Mouse (Mus musculus): ENCODE measurements around the gene Pnck. TPM values are rescaled to one million over a fixed set of nuclear protein-coding genes. Genes with fewer than 3 reads are reported as not detected.

Gene Pnck
- polyA plus RNA-seq, 1 experiment from 2014 or later: 15.7 TPM

- TF ChIP-seq CTCF (IDR thresholded peaks at IDR 0.05; ENCODE audit: low read depth): no peak
- no peaks in the 10 kb centered on the region for H3K9me3 ChIP-seq (replicated peaks; ENCODE audit: low read length)
- H3K27me3 ChIP-seq (ENCODE audit: insufficient read depth, low read length): no peaks in the 10 kb centered on the region
- no peak for ATAC-seq (replicated peaks; ENCODE audit: low FRiP score, low read depth)
- no peak overlapping the region for H3K9ac ChIP-seq (ENCODE audit: low read depth, low read length)
- H3K4me2 ChIP-seq (ENCODE audit: low read length): no peak overlapping the region
- 95% methylated on average over 2 of the region's 2 CpGs for WGBS
- H3K4me1 ChIP-seq (replicated peaks; ENCODE audit: insufficient read depth, low read length): no peaks in the 10 kb centered on the region
- H3K27ac ChIP-seq: no peak overlapping the region
- DNase-seq (ENCODE audit: low spot score): no peak
- no peak overlapping the region for H3K4me3 ChIP-seq (replicated peaks; ENCODE audit: low read depth, low read length)
- H3K36me3 ChIP-seq (ENCODE audit: insufficient read depth, low read length): no peaks in the 10 kb centered on the region
Observed at GRCm38 (mm10) chrX:73619890-73620289, 40.0 kb downstream of the Pnck start.

GRCm38 (mm10) chrX:73619401-73619800 lies 40.5 kb downstream of the Pnck start:
- TF ChIP-seq CTCF (IDR thresholded peaks at IDR 0.05; ENCODE audit: low read depth): no peak
- no peaks in the 10 kb centered on the region for H3K36me3 ChIP-seq (ENCODE audit: insufficient read depth, low read length)
- no peak overlapping the region for H3K27ac ChIP-seq
- no peak for ATAC-seq (replicated peaks; ENCODE audit: low FRiP score, low read depth)
- H3K4me3 ChIP-seq (replicated peaks; ENCODE audit: low read depth, low read length): no peak overlapping the region
- no peak overlapping the region for H3K9ac ChIP-seq (ENCODE audit: low read depth, low read length)
- H3K27me3 ChIP-seq (ENCODE audit: insufficient read depth, low read length): no peaks in the 10 kb centered on the region
- no peak for DNase-seq (ENCODE audit: low spot score)
- H3K4me2 ChIP-seq (ENCODE audit: low read length): no peak overlapping the region
- H3K9me3 ChIP-seq (replicated peaks; ENCODE audit: low read length): no peaks in the 10 kb centered on the region
- H3K4me1 ChIP-seq (replicated peaks; ENCODE audit: insufficient read depth, low read length): no peaks in the 10 kb centered on the region

- H3K4me1 ChIP-seq (replicated peaks; ENCODE audit: insufficient read depth, low read length): no peaks in the 10 kb centered on the region
- ATAC-seq (replicated peaks; ENCODE audit: low FRiP score, low read depth): no peak
- 91% methylated on average over 1 of the region's 1 CpGs for WGBS
Observed at GRCm38 (mm10) chrX:73615876-73616275, 44.0 kb downstream of the Pnck start.

GRCm38 (mm10) chrX:73613665-73614064 lies 46.3 kb downstream of the Pnck start:
- Histone ChIP-seq H3K27me3 (ENCODE audit: insufficient read depth, low read length) (no peaks in the 10 kb centered on the region), H3K9me3 (replicated peaks; ENCODE audit: low read length) (no peaks in the 10 kb centered on the region), H3K36me3 (ENCODE audit: insufficient read depth, low read length) (no peaks in the 10 kb centered on the region), H3K9ac (ENCODE audit: low read depth, low read length) (no peak overlapping the region), H3K4me3 (replicated peaks; ENCODE audit: low read depth, low read length) (no peak overlapping the region), H3K4me1 (replicated peaks; ENCODE audit: insufficient read depth, low read length) (no peaks in the 10 kb centered on the region), H3K4me2 (ENCODE audit: low read length) (no peak overlapping the region), H3K27ac (no peak overlapping the region)
- 38% methylated on average over 4 of the region's 4 CpGs for WGBS
- DNase-seq (ENCODE audit: low spot score): no peak
- ATAC-seq (replicated peaks; ENCODE audit: low FRiP score, low read depth): no peak
- TF ChIP-seq CTCF (IDR thresholded peaks at IDR 0.05; ENCODE audit: low read depth): no peak

More at GRCm38 (mm10) chrX:73615876-73616275, 44.0 kb downstream of the Pnck start:
- no peak overlapping the region for H3K4me2 ChIP-seq (ENCODE audit: low read length)
- no peaks in the 10 kb centered on the region for H3K27me3 ChIP-seq (ENCODE audit: insufficient read depth, low read length)
- no peaks in the 10 kb centered on the region for H3K36me3 ChIP-seq (ENCODE audit: insufficient read depth, low read length)
- H3K9me3 ChIP-seq (replicated peaks; ENCODE audit: low read length): no peaks in the 10 kb centered on the region
- no peak overlapping the region for H3K4me3 ChIP-seq (replicated peaks; ENCODE audit: low read depth, low read length)
- DNase-seq (ENCODE audit: low spot score): no peak
- no peak overlapping the region for H3K27ac ChIP-seq
- TF ChIP-seq CTCF (IDR thresholded peaks at IDR 0.05; ENCODE audit: low read depth): peak; percentile 31; the same call in 1 of the 2 replicates
- H3K9ac ChIP-seq (ENCODE audit: low read depth, low read length): no peak overlapping the region

Other genes with a start within 250 kb of the Pnck start
- 0.04 and 0.05 TPM in 2 replicates for gene Zfp92, start 249.0 kb downstream of the Pnck start, polyA plus RNA-seq (2015; fragmentation: Nextera tagmentation; extraction: Ambion mirVana)
- 0.12 and 0.18 TPM in 2 replicates for gene Trex2, start 224.8 kb downstream of the Pnck start, polyA plus RNA-seq (2015; fragmentation: Nextera tagmentation; extraction: Ambion mirVana)
- gene Haus7, start 201.1 kb downstream of the Pnck start, polyA plus RNA-seq (2015; fragmentation: Nextera tagmentation; extraction: Ambion mirVana): 40.3 and 49.3 TPM in 2 replicates
- 90.4 and 93.4 TPM in 2 replicates for gene Bgn, start 176.5 kb downstream of the Pnck start, polyA plus RNA-seq (2015; fragmentation: Nextera tagmentation; extraction: Ambion mirVana)
- gene Atp2b3, start 157.0 kb downstream of the Pnck start, polyA plus RNA-seq (2015; fragmentation: Nextera tagmentation; extraction: Ambion mirVana): 0.11 and 0.22 TPM in 2 replicates
- gene Dusp9, start 20.7 kb downstream of the Pnck start, polyA plus RNA-seq (2015; fragmentation: Nextera tagmentation; extraction: Ambion mirVana): 23.5 and 25.0 TPM in 2 replicates
- 12.0 and 12.2 TPM in 2 replicates for gene Slc6a8, start 13.0 kb upstream of the Pnck start, polyA plus RNA-seq (2015; fragmentation: Nextera tagmentation; extraction: Ambion mirVana)
- gene Bcap31, start 56.1 kb upstream of the Pnck start, polyA plus RNA-seq (2015; fragmentation: Nextera tagmentation; extraction: Ambion mirVana): 285 and 288 TPM in 2 replicates
- gene Abcd1, start 56.5 kb upstream of the Pnck start, polyA plus RNA-seq (2015; fragmentation: Nextera tagmentation; extraction: Ambion mirVana): 12.3 and 14.1 TPM in 2 replicates
- 0.14 and 0.15 TPM in 2 replicates for gene Plxnb3, start 97.0 kb upstream of the Pnck start, polyA plus RNA-seq (2015; fragmentation: Nextera tagmentation; extraction: Ambion mirVana)
- gene Srpk3, start 114.3 kb upstream of the Pnck start, polyA plus RNA-seq (2015; fragmentation: Nextera tagmentation; extraction: Ambion mirVana): 2.4 TPM in 2 replicates
- 256 and 265 TPM in 2 replicates for gene Idh3g, start 126.8 kb upstream of the Pnck start, polyA plus RNA-seq (2015; fragmentation: Nextera tagmentation; extraction: Ambion mirVana)
- gene Ssr4, start 126.9 kb upstream of the Pnck start, polyA plus RNA-seq (2015; fragmentation: Nextera tagmentation; extraction: Ambion mirVana): 260 and 283 TPM in 2 replicates
- 0.37 and 0.48 TPM in 2 replicates for gene Pdzd4, start 164.9 kb upstream of the Pnck start, polyA plus RNA-seq (2015; fragmentation: Nextera tagmentation; extraction: Ambion mirVana)
- gene Avpr2, start 232.0 kb upstream of the Pnck start, polyA plus RNA-seq (2015; fragmentation: Nextera tagmentation; extraction: Ambion mirVana): 23.3 and 23.8 TPM in 2 replicates
- 6.6 and 7.2 TPM in 2 replicates for gene L1cam, start 236.0 kb upstream of the Pnck start, polyA plus RNA-seq (2015; fragmentation: Nextera tagmentation; extraction: Ambion mirVana)

Measured in kidney, postnatal 0 days (tissue).